Mouse (Mus musculus): ENCODE data around the gene Col15a1.
A peak's percentile ranks its signal among the peaks of the same experiment; 100 is the strongest.

Gene Col15a1

GRCm38 (mm10) chr4:47272452-47273130 is 64.6 kb downstream of the Col15a1 start:
- DNase-seq (ENCODE audit: low spot score in 2 of 2), result no peak

- no peak for DNase-seq (ENCODE audit: low spot score in 2 of 2)
These were observed 65.8 kb downstream of the Col15a1 start for GRCm38 (mm10) chr4:47273795-47274194.

GRCm38 (mm10) chr4:47274911-47275310 is 67.0 kb downstream of the Col15a1 start:
- DNase-seq (ENCODE audit: low spot score in 2 of 2), result no peak

GRCm38 (mm10) chr4:47278397-47278796 is 70.4 kb downstream of the Col15a1 start:
- no peak for DNase-seq (ENCODE audit: low spot score in 2 of 2)

- DNase-seq (ENCODE audit: low spot score in 2 of 2), result no peak
These were observed 71.2 kb downstream of the Col15a1 start for GRCm38 (mm10) chr4:47279085-47279707.

GRCm38 (mm10) chr4:47280126-47280525 is 72.2 kb downstream of the Col15a1 start:
- no peak for DNase-seq (ENCODE audit: low spot score in 2 of 2)

- DNase-seq (ENCODE audit: low spot score in 2 of 2), result no peak
These were observed 74.1 kb downstream of the Col15a1 start for GRCm38 (mm10) chr4:47281920-47282682.

GRCm38 (mm10) chr4:47284311-47284710 is 76.3 kb downstream of the Col15a1 start:
- DNase-seq (ENCODE audit: low spot score in 2 of 2), result no peak

GRCm38 (mm10) chr4:47284874-47285273 is 76.9 kb downstream of the Col15a1 start:
- no peak for DNase-seq (ENCODE audit: low spot score in 2 of 2)

- DNase-seq (ENCODE audit: low spot score in 2 of 2), result no peak
These were observed 78.7 kb downstream of the Col15a1 start for GRCm38 (mm10) chr4:47286599-47287147.

- no peak for DNase-seq (ENCODE audit: low spot score in 2 of 2)
These were observed 79.5 kb downstream of the Col15a1 start for GRCm38 (mm10) chr4:47287468-47287867.

- no peak for DNase-seq (ENCODE audit: low spot score in 2 of 2)
These were observed 80.3 kb downstream of the Col15a1 start for GRCm38 (mm10) chr4:47288306-47288705.

- no peak for DNase-seq (ENCODE audit: low spot score in 2 of 2)
These were observed 81.6 kb downstream of the Col15a1 start for GRCm38 (mm10) chr4:47289526-47289925.

- DNase-seq (ENCODE audit: low spot score in 2 of 2), result no peak
These were observed 82.5 kb downstream of the Col15a1 start for GRCm38 (mm10) chr4:47290448-47290847.

GRCm38 (mm10) chr4:47291013-47291412 is 83.1 kb downstream of the Col15a1 start:
- DNase-seq (ENCODE audit: low spot score in 2 of 2), result peak; percentile 49 to 60

GRCm38 (mm10) chr4:47292956-47293355 is 85.0 kb downstream of the Col15a1 start:
- DNase-seq (ENCODE audit: low spot score in 2 of 2), result no peak

- DNase-seq (ENCODE audit: low spot score in 2 of 2), result no peak
These were observed 86.0 kb downstream of the Col15a1 start for GRCm38 (mm10) chr4:47293771-47294543.

GRCm38 (mm10) chr4:47294544-47295070 is 86.6 kb downstream of the Col15a1 start:
- DNase-seq (ENCODE audit: low spot score in 2 of 2), result no peak

- DNase-seq (ENCODE audit: low spot score in 2 of 2), result no peak
These were observed 87.6 kb downstream of the Col15a1 start for GRCm38 (mm10) chr4:47295547-47295946.

GRCm38 (mm10) chr4:47300701-47301100 is 92.7 kb downstream of the Col15a1 start:
- DNase-seq (ENCODE audit: low spot score in 2 of 2), result no peak

GRCm38 (mm10) chr4:47302610-47303009 is 94.6 kb downstream of the Col15a1 start:
- no peak for DNase-seq (ENCODE audit: low spot score in 2 of 2)

Measured in frontal cortex, postnatal 10 days (tissue).